Mouse (Mus musculus): ENCODE measurements around the gene Tex9. TPM values are rescaled to one million over a fixed set of nuclear protein-coding genes. Genes with fewer than 3 reads are reported as not detected.

Gene Tex9
- total RNA-seq, 1 experiment: 24.9 TPM

- Histone ChIP-seq H3K27ac (ENCODE audit: insufficient read depth, low read depth, low read length, poor library complexity, severe bottlenecking) (no peak overlapping the region), H3K4me1 (ENCODE audit: control insufficient read depth in 2 of 2, insufficient read depth in 2 of 2, low read length in 2 of 2, poor library complexity in 1 of 2) (peaks cover 4 to 6% of the 10 kb centered on the region in 2 experiments; a peak in 3 of 4 replicates), H3K9me3 (ENCODE audit: control insufficient read depth, insufficient read depth, low read depth, low read length) (no peaks in the 10 kb centered on the region), H3K9ac (ENCODE audit: insufficient read depth, low read depth, low read length, poor library complexity, severe bottlenecking) (no peak overlapping the region), H3K4me3 (ENCODE audit: insufficient read depth in 1 of 2, low read depth in 1 of 2, low read length in 2 of 2, poor library complexity in 1 of 2, severe bottlenecking in 1 of 2) (no peak overlapping the region), H3K36me3 (ENCODE audit: control insufficient read depth, insufficient read depth, low read length, poor library complexity, severe bottlenecking) (no peaks in the 10 kb centered on the region)
- peak; percentile 93 for DNase-seq (ENCODE audit: low read depth, low spot score)
- in situ Hi-C loops (cut with MboI; ENCODE audit: low sequenced_read_pairs in 2 of 2, unreplicated experiment in 2 of 2): no loop called here
- TF ChIP-seq ZC3H11A (IDR thresholded peaks at IDR 0.05; ENCODE audit: borderline replicate concordance, low read depth, low read length) (no peak), MAFK (IDR thresholded peaks at IDR 0.05; ENCODE audit: insufficient read depth, low read depth, low read length) (no peak), HCFC1 (IDR thresholded peaks at IDR 0.05; ENCODE audit: borderline replicate concordance, insufficient read depth, low read length) (peak; percentile 81), ZNF384 (IDR thresholded peaks at IDR 0.05; ENCODE audit: low read depth, low read length) (peak; percentile 86), CHD2 (IDR thresholded peaks at IDR 0.05; ENCODE audit: low read depth, low read length) (no peak)
These were observed 38.2 kb upstream of the Tex9 start for GRCm38 (mm10) chr9:72530237-72530636.

GRCm38 (mm10) chr9:72526091-72526490 lies 34.1 kb upstream of the Tex9 start:
- TF ChIP-seq ZC3H11A (IDR thresholded peaks at IDR 0.05; ENCODE audit: borderline replicate concordance, low read depth, low read length): no peak
- no peak for TF ChIP-seq MAFK (IDR thresholded peaks at IDR 0.05; ENCODE audit: insufficient read depth, low read depth, low read length)
- TF ChIP-seq CHD2 (IDR thresholded peaks at IDR 0.05; ENCODE audit: low read depth, low read length): no peak
- no peak for TF ChIP-seq HCFC1 (IDR thresholded peaks at IDR 0.05; ENCODE audit: borderline replicate concordance, insufficient read depth, low read length)
- TF ChIP-seq ZNF384 (IDR thresholded peaks at IDR 0.05; ENCODE audit: low read depth, low read length): no peak
- H3K9me3 ChIP-seq (ENCODE audit: control insufficient read depth, insufficient read depth, low read depth, low read length): no peaks in the 10 kb centered on the region
- no peaks in the 10 kb centered on the region for H3K36me3 ChIP-seq (ENCODE audit: control insufficient read depth, insufficient read depth, low read length, poor library complexity, severe bottlenecking)
- H3K9ac ChIP-seq (ENCODE audit: insufficient read depth, low read depth, low read length, poor library complexity, severe bottlenecking): no peak overlapping the region
- H3K4me1 ChIP-seq (ENCODE audit: control insufficient read depth in 2 of 2, insufficient read depth in 2 of 2, low read length in 2 of 2, poor library complexity in 1 of 2): peaks cover 0 to 4% of the 10 kb centered on the region in 2 experiments; a peak in 2 of 4 replicates
- no peak overlapping the region for H3K4me3 ChIP-seq (ENCODE audit: insufficient read depth in 1 of 2, low read depth in 1 of 2, low read length in 2 of 2, poor library complexity in 1 of 2, severe bottlenecking in 1 of 2)
- in situ Hi-C loops (cut with MboI; ENCODE audit: low sequenced_read_pairs in 2 of 2, unreplicated experiment in 2 of 2): no loop called here
- DNase-seq (ENCODE audit: low read depth, low spot score): no peak
- H3K27ac ChIP-seq (ENCODE audit: insufficient read depth, low read depth, low read length, poor library complexity, severe bottlenecking): no peak overlapping the region

GRCm38 (mm10) chr9:72520849-72521248 lies 28.8 kb upstream of the Tex9 start:
- no peaks in the 10 kb centered on the region for H3K4me1 ChIP-seq (ENCODE audit: control insufficient read depth in 2 of 2, insufficient read depth in 2 of 2, low read length in 2 of 2, poor library complexity in 1 of 2)
- no peak overlapping the region for H3K9ac ChIP-seq (ENCODE audit: insufficient read depth, low read depth, low read length, poor library complexity, severe bottlenecking)
- TF ChIP-seq ZC3H11A (IDR thresholded peaks at IDR 0.05; ENCODE audit: borderline replicate concordance, low read depth, low read length): no peak
- TF ChIP-seq MAFK (IDR thresholded peaks at IDR 0.05; ENCODE audit: insufficient read depth, low read depth, low read length): no peak
- no peak for TF ChIP-seq CHD2 (IDR thresholded peaks at IDR 0.05; ENCODE audit: low read depth, low read length)
- TF ChIP-seq HCFC1 (IDR thresholded peaks at IDR 0.05; ENCODE audit: borderline replicate concordance, insufficient read depth, low read length): no peak
- TF ChIP-seq ZNF384 (IDR thresholded peaks at IDR 0.05; ENCODE audit: low read depth, low read length): no peak
- no peak overlapping the region for H3K27ac ChIP-seq (ENCODE audit: insufficient read depth, low read depth, low read length, poor library complexity, severe bottlenecking)
- in situ Hi-C loops (cut with MboI; ENCODE audit: low sequenced_read_pairs in 2 of 2, unreplicated experiment in 2 of 2): no loop called here
- no peaks in the 10 kb centered on the region for H3K36me3 ChIP-seq (ENCODE audit: control insufficient read depth, insufficient read depth, low read length, poor library complexity, severe bottlenecking)
- no peak overlapping the region for H3K4me3 ChIP-seq (ENCODE audit: insufficient read depth in 1 of 2, low read depth in 1 of 2, low read length in 2 of 2, poor library complexity in 1 of 2, severe bottlenecking in 1 of 2)
- DNase-seq (ENCODE audit: low read depth, low spot score): no peak
- no peaks in the 10 kb centered on the region for H3K9me3 ChIP-seq (ENCODE audit: control insufficient read depth, insufficient read depth, low read depth, low read length)

- Histone ChIP-seq H3K9me3 (ENCODE audit: control insufficient read depth, insufficient read depth, low read depth, low read length) (no peaks in the 10 kb centered on the region), H3K36me3 (ENCODE audit: control insufficient read depth, insufficient read depth, low read length, poor library complexity, severe bottlenecking) (no peaks in the 10 kb centered on the region), H3K9ac (ENCODE audit: insufficient read depth, low read depth, low read length, poor library complexity, severe bottlenecking) (no peak overlapping the region), H3K4me3 (ENCODE audit: insufficient read depth in 1 of 2, low read depth in 1 of 2, low read length in 2 of 2, poor library complexity in 1 of 2, severe bottlenecking in 1 of 2) (no peak overlapping the region), H3K27ac (ENCODE audit: insufficient read depth, low read depth, low read length, poor library complexity, severe bottlenecking) (no peak overlapping the region), H3K4me1 (ENCODE audit: control insufficient read depth in 2 of 2, insufficient read depth in 2 of 2, low read length in 2 of 2, poor library complexity in 1 of 2) (no peaks in the 10 kb centered on the region)
- in situ Hi-C loops (cut with MboI; ENCODE audit: low sequenced_read_pairs in 2 of 2, unreplicated experiment in 2 of 2): no loop called here
- DNase-seq (ENCODE audit: low read depth, low spot score): no peak
- TF ChIP-seq MAFK (IDR thresholded peaks at IDR 0.05; ENCODE audit: insufficient read depth, low read depth, low read length) (no peak), CHD2 (IDR thresholded peaks at IDR 0.05; ENCODE audit: low read depth, low read length) (no peak), ZNF384 (IDR thresholded peaks at IDR 0.05; ENCODE audit: low read depth, low read length) (no peak), ZC3H11A (IDR thresholded peaks at IDR 0.05; ENCODE audit: borderline replicate concordance, low read depth, low read length) (no peak)
These were observed 27.2 kb upstream of the Tex9 start for GRCm38 (mm10) chr9:72519246-72519645.

GRCm38 (mm10) chr9:72515366-72515765 lies 23.4 kb upstream of the Tex9 start:
- no peak for TF ChIP-seq MAFK (IDR thresholded peaks at IDR 0.05; ENCODE audit: insufficient read depth, low read depth, low read length)
- TF ChIP-seq HCFC1 (IDR thresholded peaks at IDR 0.05; ENCODE audit: borderline replicate concordance, insufficient read depth, low read length): no peak
- H3K9ac ChIP-seq (ENCODE audit: insufficient read depth, low read depth, low read length, poor library complexity, severe bottlenecking): no peak overlapping the region
- no peaks in the 10 kb centered on the region for H3K36me3 ChIP-seq (ENCODE audit: control insufficient read depth, insufficient read depth, low read length, poor library complexity, severe bottlenecking)
- H3K4me1 ChIP-seq (ENCODE audit: control insufficient read depth in 2 of 2, insufficient read depth in 2 of 2, low read length in 2 of 2, poor library complexity in 1 of 2): no peaks in the 10 kb centered on the region
- no peak for DNase-seq (ENCODE audit: low read depth, low spot score)
- no peaks in the 10 kb centered on the region for H3K9me3 ChIP-seq (ENCODE audit: control insufficient read depth, insufficient read depth, low read depth, low read length)
- H3K4me3 ChIP-seq (ENCODE audit: insufficient read depth in 1 of 2, low read depth in 1 of 2, low read length in 2 of 2, poor library complexity in 1 of 2, severe bottlenecking in 1 of 2): no peak overlapping the region
- no peak overlapping the region for H3K27ac ChIP-seq (ENCODE audit: insufficient read depth, low read depth, low read length, poor library complexity, severe bottlenecking)
- in situ Hi-C loops (cut with MboI; ENCODE audit: low sequenced_read_pairs in 2 of 2, unreplicated experiment in 2 of 2): no loop called here

Data from ES-E14 (cell line).